Mouse (Mus musculus) thymus, adult 2 months (tissue): Measurements from ENCODE around the gene Bend7.

Experiments
- CTCF ChIP-seq: fragments of 200-500 bp; IDR thresholded peaks from 2 replicates; pipeline ENCODE4 v1.5.1; 2012; ENCODE audit warnings: mild to moderate bottlenecking, control low read depth, low read length, moderate library complexity, borderline replicate concordance; ENCODE audit not compliant: control insufficient read depth, poor library complexity, insufficient read depth; ENCODE audit errors: extremely low read depth
- POLR2A ChIP-seq: fragments of 200-500 bp; IDR thresholded peaks from 2 replicates; pipeline ENCODE4 v1.6.1; 2012; ENCODE audit warnings: mild to moderate bottlenecking, low read length, control low read depth, moderate library complexity; ENCODE audit not compliant: control insufficient read depth, poor library complexity, insufficient read depth; ENCODE audit errors: extremely low read depth

- TF ChIP-seq CTCF, result no peak
- no peak for TF ChIP-seq POLR2A
Observed at GRCm38 (mm10) chr2:4829489-4830065, 111.9 kb downstream of the Bend7 start.
